Mouse (Mus musculus) lung, adult 2 months (tissue): Measurements from ENCODE around the gene E130309D02Rik. TPM values are rescaled to one million over a fixed set of nuclear protein-coding genes. Genes with fewer than 3 reads are reported as not detected.
A peak's percentile ranks its signal among the peaks of the same experiment; 100 is the strongest.

Source experiments
- DNase-seq: peaks from one replicate; pipeline ENCODE4 v3.0.0; 2022
- H3K4me1 ChIP-seq: fragments of 200-500 bp; 2 replicates; pipeline ENCODE4 v1.6.1; 2011; ENCODE audit warnings: low read length; ENCODE audit not compliant: control insufficient read depth, insufficient read depth
- H3K4me3 ChIP-seq: fragments of 200-500 bp; replicated peaks from 2 replicates; pipeline ENCODE3; 2011; ENCODE audit warnings: low read depth, mild to moderate bottlenecking, control low read depth, low read length; ENCODE audit errors: extremely low read depth
- CTCF ChIP-seq: fragments of 200-500 bp; IDR thresholded peaks from 2 replicates; pipeline ENCODE4 v1.5.1; 2011; ENCODE audit warnings: mild to moderate bottlenecking, low read length, control low read depth; ENCODE audit not compliant: insufficient read depth
- POLR2A ChIP-seq: fragments of 200-500 bp; IDR thresholded peaks from 2 replicates; pipeline ENCODE4 v1.6.1; 2011; ENCODE audit warnings: low read depth, mild to moderate bottlenecking, control low read depth, low read length, borderline replicate concordance; ENCODE audit errors: extremely low read depth
- WGBS: fragments of 180-500 bp; shearing (Covaris S2); methylation state at CpG from one replicate; pipeline ENCODE4 v1.1.7; 2018; 5-methylcytosine and 5-hydroxymethylcytosine counted together
- polyA plus RNA-seq: library from polyadenylated mRNA; depleted of rRNA; stranded (reverse); fragments of >200 nt; gene quantifications from 2 replicates; pipeline ENCODE4 v1.2.3, GENCODE M21; 2012

The E130309D02Rik gene
- polyA plus RNA-seq, 1 experiment = 21.8 TPM

- TF ChIP-seq CTCF = no peak
- no peak for TF ChIP-seq POLR2A
- 37% methylated on average over 6 of the region's 6 CpGs for WGBS
- Histone ChIP-seq H3K4me1 (no peaks in the 10 kb centered on the region), H3K4me3 (no peak overlapping the region)
- DNase-seq = no peak
Measured at GRCm38 (mm10) chr5:143339603-143340002, 24.4 kb upstream of the E130309D02Rik start.

DNA sequence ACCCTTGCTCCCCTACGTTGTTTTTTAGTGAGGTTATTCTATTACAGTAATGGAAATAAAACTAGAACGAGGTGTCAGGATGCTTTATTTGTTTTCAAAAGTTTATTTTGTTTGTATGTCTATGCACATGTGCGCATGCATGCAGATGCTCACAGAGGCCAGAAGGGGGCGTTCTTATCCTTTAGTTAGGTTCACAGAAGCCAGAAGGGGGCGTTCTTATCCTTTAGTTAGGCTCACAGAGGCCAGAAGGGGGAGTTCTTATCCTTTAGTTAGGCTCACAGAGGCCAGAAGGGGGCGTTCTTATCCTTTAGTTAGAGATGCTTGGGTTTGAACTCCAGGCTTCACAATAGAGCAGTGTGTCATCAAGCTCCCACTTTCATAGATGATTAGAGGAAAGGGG is 21.4 kb upstream of the E130309D02Rik start:
- H3K4me1 ChIP-seq = no peaks in the 10 kb centered on the region; the same call in 1 of the 2 replicates
- DNase-seq = no peak
- no peak for TF ChIP-seq POLR2A
- TF ChIP-seq CTCF = no peak
- no peak overlapping the region for H3K4me3 ChIP-seq
- 57% methylated on average over 6 of the region's 6 CpGs for WGBS

DNA sequence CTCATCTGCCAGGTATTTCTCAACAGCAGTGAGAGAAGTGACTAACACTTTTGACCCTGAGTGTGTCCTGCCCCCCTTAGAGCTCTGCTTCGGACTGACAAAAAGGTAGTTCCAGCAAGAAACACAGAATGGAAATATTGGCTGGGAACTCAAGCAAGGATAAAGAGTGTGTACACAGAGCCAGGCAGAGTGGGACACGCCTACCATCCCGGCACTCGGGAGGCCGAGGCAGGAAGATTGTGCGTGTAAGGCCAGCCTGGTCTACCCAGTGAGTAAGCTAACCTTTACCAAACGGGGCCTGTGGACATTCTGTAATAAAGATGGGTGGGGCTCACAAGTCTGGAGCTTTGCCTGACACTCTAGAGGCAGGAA is 19.9 kb upstream of the E130309D02Rik start:
- H3K4me1 ChIP-seq = no peaks in the 10 kb centered on the region; the same call in 1 of the 2 replicates
- 58% methylated on average over 7 of the region's 7 CpGs for WGBS
- TF ChIP-seq CTCF (no peak), POLR2A (no peak)
- no peak for DNase-seq
- H3K4me3 ChIP-seq = no peak overlapping the region

GRCm38 (mm10) chr5:143334418-143335088 is 19.4 kb upstream of the E130309D02Rik start:
- Histone ChIP-seq H3K4me1 (peaks cover 4% of the 10 kb centered on the region; the same call in 1 of the 2 replicates), H3K4me3 (no peak overlapping the region)
- DNase-seq = no peak
- WGBS = 50% methylated on average over 14 of the region's 14 CpGs
- no peak for TF ChIP-seq POLR2A
- no peak for TF ChIP-seq CTCF

- 9% methylated on average over 5 of the region's 5 CpGs for WGBS
- Histone ChIP-seq H3K4me3 (no peak overlapping the region), H3K4me1 (peaks cover 4% of the 10 kb centered on the region; the same call in 1 of the 2 replicates)
- DNase-seq = peak; percentile 64
- TF ChIP-seq POLR2A (no peak), CTCF (peak; percentile 72)
Measured at GRCm38 (mm10) chr5:143333872-143334271, 18.7 kb upstream of the E130309D02Rik start.

DNA sequence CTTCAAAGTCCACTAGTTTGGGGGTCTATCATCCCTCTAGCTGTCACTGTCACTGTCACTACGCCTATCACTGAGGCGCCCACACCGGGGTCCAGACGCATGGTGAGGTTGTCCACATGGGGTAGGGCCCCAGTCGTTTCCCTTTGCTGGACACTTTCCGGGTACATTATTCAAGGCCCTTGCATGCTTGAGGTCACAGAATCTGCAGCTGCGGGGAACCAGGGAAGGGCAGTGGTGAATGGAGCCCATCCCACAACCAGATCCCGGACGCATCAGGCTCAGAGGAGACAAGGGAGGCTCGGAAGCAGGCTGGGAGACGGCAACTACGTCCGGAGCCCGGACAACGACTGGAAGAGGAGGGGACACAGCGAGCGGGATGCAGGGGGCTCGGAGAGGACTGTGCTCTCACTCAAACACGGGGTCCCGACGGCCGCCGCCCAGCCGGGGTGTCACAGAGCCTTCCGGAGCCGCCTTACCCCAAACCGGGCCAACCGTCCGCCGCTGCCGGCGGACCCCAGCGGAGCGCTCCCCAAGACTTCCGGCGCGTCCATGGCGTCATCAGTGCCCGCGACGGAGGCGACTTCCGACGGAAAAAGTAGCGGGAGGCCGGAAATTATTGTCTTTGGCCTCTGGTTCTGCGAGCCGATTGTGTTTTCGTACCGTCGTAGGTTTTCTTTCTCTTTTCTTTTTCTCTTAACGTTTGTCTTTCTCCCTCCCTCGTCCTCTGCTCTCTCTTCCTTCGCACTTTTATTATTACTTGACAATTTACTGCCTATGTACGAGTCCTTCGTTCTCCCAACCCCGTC is 13.7 kb upstream of the E130309D02Rik start, which contains the start of gene Zdhhc4:
Gene Zdhhc4, minus strand, starts transcription at position 567 of the 806 bp plus-strand sequence.
- Histone ChIP-seq H3K4me3 (peak within 1 kb of the TSS; percentile 89), H3K4me1 (peaks cover 9% of the 10 kb centered on the region)
- under 1% methylated on average over 57 of the region's 57 CpGs for WGBS
- TF ChIP-seq POLR2A (peak; percentile 61), CTCF (no peak)
- DNase-seq = peak; percentile 94

DNA sequence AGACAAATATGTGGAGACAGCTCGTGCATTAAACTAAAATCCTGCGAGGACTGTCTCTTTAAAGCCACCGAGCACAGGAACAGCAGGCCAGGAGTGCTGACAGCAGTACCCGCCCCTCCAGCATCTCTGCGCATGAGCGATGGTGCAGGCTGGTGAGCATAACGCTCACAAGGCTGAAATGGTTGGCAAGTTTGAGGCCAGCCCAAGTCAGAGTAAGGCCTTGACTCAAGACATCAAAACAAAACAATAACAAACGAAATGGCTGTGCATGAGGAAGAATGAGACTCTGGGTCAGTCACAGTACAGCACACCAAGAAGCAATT is 2.1 kb upstream of the E130309D02Rik start:
- no peak for DNase-seq
- WGBS = 89% methylated on average over 8 of the region's 8 CpGs
- Histone ChIP-seq H3K4me1 (peaks cover 5% of the 10 kb centered on the region; the same call in 1 of the 2 replicates), H3K4me3 (no peak overlapping the region)
- TF ChIP-seq CTCF (no peak), POLR2A (no peak)

DNA sequence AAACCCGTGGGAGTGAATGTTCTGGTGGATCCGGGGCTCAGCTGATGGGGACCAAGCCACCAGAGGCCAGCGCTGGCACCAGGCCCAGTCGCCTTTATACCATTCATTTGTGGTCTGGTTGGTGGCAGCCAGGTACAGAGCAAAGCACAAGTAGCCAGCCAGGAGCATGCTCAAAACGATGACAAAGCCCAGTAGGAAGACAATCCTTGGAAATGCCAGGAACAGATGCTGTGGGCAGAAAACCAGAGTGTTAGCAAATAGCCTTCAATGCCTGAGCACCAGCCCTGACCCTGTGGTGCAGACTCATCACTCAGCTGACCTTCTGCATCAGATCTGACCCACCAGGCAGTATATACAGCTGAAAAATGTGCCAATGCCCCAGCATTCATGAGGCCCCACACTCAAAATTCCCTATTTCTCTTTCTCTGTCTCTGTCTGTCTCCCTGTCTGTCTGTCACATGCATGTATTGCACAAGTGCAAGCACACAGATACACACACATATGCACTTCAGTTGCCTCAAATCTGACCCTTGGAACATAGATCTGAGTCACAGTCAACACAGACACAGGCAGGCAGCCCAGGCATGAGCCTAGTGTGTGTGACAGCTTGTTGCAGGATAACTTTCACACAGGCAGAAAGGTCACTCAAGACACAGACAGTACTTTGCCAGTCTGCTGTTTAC is 1.6 kb upstream of the E130309D02Rik start:
- H3K4me1 ChIP-seq = peaks cover 5% of the 10 kb centered on the region; the same call in 1 of the 2 replicates
- 90% methylated on average over 5 of the region's 5 CpGs for WGBS
- H3K4me3 ChIP-seq = no peak overlapping the region
- TF ChIP-seq CTCF = no peak
- no peak for TF ChIP-seq POLR2A
- DNase-seq = no peak

DNA sequence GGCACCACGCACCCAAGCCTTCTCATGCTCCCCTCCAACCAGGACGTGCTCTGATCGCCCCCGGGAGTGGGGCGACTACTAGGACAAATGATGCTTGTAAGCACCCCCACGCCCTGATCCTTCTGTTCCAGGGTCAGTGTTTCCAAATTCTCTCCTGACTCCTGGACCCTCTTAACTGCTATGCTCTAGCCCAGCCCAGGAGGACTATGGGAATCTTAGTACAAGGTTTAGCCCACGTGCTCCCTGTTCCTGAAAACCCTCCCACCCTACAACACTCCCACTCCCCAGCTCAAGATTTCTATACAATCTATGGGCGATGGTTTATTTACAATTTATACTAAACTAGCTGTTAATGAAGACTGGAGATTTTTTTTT is 341 bp upstream of the E130309D02Rik start:
- DNase-seq = no peak
- Histone ChIP-seq H3K4me1 (peaks cover 5% of the 10 kb centered on the region; the same call in 1 of the 2 replicates), H3K4me3 (no peak overlapping the region)
- no peak for TF ChIP-seq CTCF
- TF ChIP-seq POLR2A = no peak
- 18% methylated on average over 8 of the region's 8 CpGs for WGBS
